Mouse (Mus musculus) urinary bladder, adult 18-20 months (tissue): ENCODE results near the gene Gstm6.
"Not testable (repeated sequence)": the region's sequence is repeated elsewhere in the genome, so short reads cannot be mapped to it uniquely, and the experiment has no call there.

Experiments
- DNase-seq, 2 experiments: peaks; one replicate each; pipeline ENCODE4 v3.0.0; 2022; ENCODE audit warnings: low spot score in 2 of 2, mixed read lengths in 2 of 2

Gene Gstm6

GRCm38 (mm10) chr3:107943239-107943990 lies at the start of gene Gstm6:
Gene Gstm6 (minus strand): TSS chr3:107943749.
- DNase-seq: no peak

GRCm38 (mm10) chr3:107986041-107986562 lies 42.6 kb upstream of the Gstm6 start, which contains the start of gene Gstm2:
Gene Gstm2 (minus strand): TSS chr3:107986453.
- DNase-seq: peak in 1 of 2 experiments; percentile 68

GRCm38 (mm10) chr3:107985141-107985540 lies 41.6 kb upstream of the Gstm6 start:
- DNase-seq: not testable (repeated sequence)

- DNase-seq: no peak
Observed at GRCm38 (mm10) chr3:107984471-107984870, 40.9 kb upstream of the Gstm6 start.

GRCm38 (mm10) chr3:107983771-107984170 lies 40.2 kb upstream of the Gstm6 start:
- no peak for DNase-seq

- no peak for DNase-seq
Observed at GRCm38 (mm10) chr3:107982726-107983125, 39.2 kb upstream of the Gstm6 start.

- DNase-seq: no peak
Observed at GRCm38 (mm10) chr3:107981261-107981660, 37.7 kb upstream of the Gstm6 start.

GRCm38 (mm10) chr3:107977691-107978090 lies 34.1 kb upstream of the Gstm6 start:
- DNase-seq: no peak

GRCm38 (mm10) chr3:107974237-107974636 lies 30.7 kb upstream of the Gstm6 start:
- DNase-seq: no peak

GRCm38 (mm10) chr3:107972070-107972469 lies 28.5 kb upstream of the Gstm6 start:
- no peak for DNase-seq

GRCm38 (mm10) chr3:107971101-107971500 lies 27.6 kb upstream of the Gstm6 start:
- DNase-seq: not testable (repeated sequence)

- no peak for DNase-seq
Observed at GRCm38 (mm10) chr3:107968724-107969395, 25.3 kb upstream of the Gstm6 start, which contains the start of gene Gstm3. Gene Gstm3 (minus strand): TSS chr3:107969283.

GRCm38 (mm10) chr3:107966631-107967030 lies 23.1 kb upstream of the Gstm6 start:
- no peak for DNase-seq

GRCm38 (mm10) chr3:107965592-107965991 lies 22.0 kb upstream of the Gstm6 start:
- DNase-seq: no peak

GRCm38 (mm10) chr3:107964656-107965308 lies 21.2 kb upstream of the Gstm6 start:
- DNase-seq: no peak

- no peak for DNase-seq
Observed at GRCm38 (mm10) chr3:107964026-107964425, 20.5 kb upstream of the Gstm6 start.

GRCm38 (mm10) chr3:107955260-107955659 lies 11.7 kb upstream of the Gstm6 start:
- not testable (repeated sequence) for DNase-seq

GRCm38 (mm10) chr3:107953906-107954305 lies 10.4 kb upstream of the Gstm6 start:
- DNase-seq: no peak

- DNase-seq: peak; percentile 61 to 69
Observed at GRCm38 (mm10) chr3:107953328-107953755, 9.8 kb upstream of the Gstm6 start.

GRCm38 (mm10) chr3:107950531-107950930 lies 7.0 kb upstream of the Gstm6 start:
- no peak for DNase-seq

GRCm38 (mm10) chr3:107949461-107949860 lies 5.9 kb upstream of the Gstm6 start:
- not testable (repeated sequence) for DNase-seq

- no peak for DNase-seq
Observed at GRCm38 (mm10) chr3:107945729-107946128, 2.2 kb upstream of the Gstm6 start.
